Mouse (Mus musculus) stomach, postnatal 0 days (tissue): ENCODE measurements around the gene Glrx5. TPM values are rescaled to one million over a fixed set of nuclear protein-coding genes. Genes with fewer than 3 reads are reported as not detected.
A peak's percentile ranks its signal among the peaks of the same experiment; 100 is the strongest.

Experiments used
- ATAC-seq: fragments of 200-750 bp; cut with Nextera tagmentation; 2 replicates; pipeline ENCODE4 v1.8.0; 2017; ENCODE audit not compliant: low FRiP score, low TSS enrichment
- DNase-seq: peaks from one replicate; pipeline ENCODE4 v3.0.0-alpha.2; 2016; ENCODE audit warnings: low spot score
- H3K27ac ChIP-seq: fragments of 300-500 bp; sonication (generic); replicated peaks from 2 replicates; pipeline ENCODE4 v1.5.1; 2014; ENCODE audit warnings: mild to moderate bottlenecking, control low read depth
- H3K27me3 ChIP-seq: fragments of 300-500 bp; sonication (generic); 2 replicates; pipeline ENCODE4 v1.6.1; 2014; ENCODE audit warnings: low read length; ENCODE audit not compliant: control insufficient read depth, insufficient read depth
- H3K36me3 ChIP-seq: fragments of 300-500 bp; sonication (generic); 2 replicates; pipeline ENCODE4 v1.6.1; 2014; ENCODE audit warnings: low read length, mixed read lengths; ENCODE audit not compliant: control insufficient read depth, insufficient read depth
- H3K4me1 ChIP-seq: fragments of 300-500 bp; sonication (generic); replicated peaks from 2 replicates; pipeline ENCODE4 v1.6.1; 2014; ENCODE audit warnings: antibody characterized with exemption; ENCODE audit not compliant: control insufficient read depth, insufficient read depth
- H3K4me2 ChIP-seq: fragments of 300-500 bp; sonication (generic); replicated peaks from 2 replicates; pipeline ENCODE4 v1.6.1; 2014; ENCODE audit warnings: low read depth, mild to moderate bottlenecking, control low read depth, moderate library complexity
- H3K4me3 ChIP-seq: fragments of 300-500 bp; sonication (generic); 2 replicates; pipeline ENCODE4 v1.5.1; 2014; ENCODE audit warnings: low read depth, low read length, control low read depth
- H3K9ac ChIP-seq: fragments of 300-500 bp; sonication (generic); 2 replicates; pipeline ENCODE4 v1.6.1; 2014; ENCODE audit warnings: mild to moderate bottlenecking, low read length, control low read depth, mixed read lengths
- H3K9me3 ChIP-seq: fragments of 300-500 bp; sonication (generic); 2 replicates; pipeline ENCODE4 v1.6.1; 2016; ENCODE audit warnings: low read length; ENCODE audit not compliant: control insufficient read depth
- CTCF ChIP-seq: IDR thresholded peaks from 2 replicates; pipeline ENCODE4 v1.5.1; 2016; ENCODE audit warnings: antibody characterized with exemption, low read depth, mild to moderate bottlenecking, moderate library complexity
- EP300 ChIP-seq: optimal IDR thresholded peaks from 2 replicates; pipeline ENCODE3; 2016; ENCODE audit warnings: antibody characterized with exemption
- WGBS: fragments of 180-500 bp; shearing (Covaris S2); extraction: QIAGEN DNeasy Blood & Tissue Kit; methylation state at CpG from one replicate; pipeline ENCODE4 v1.1.7; 2014; 5-methylcytosine and 5-hydroxymethylcytosine counted together
- polyA plus RNA-seq: library from polyadenylated mRNA; unstranded; fragments of >200 nt; fragmentation: Nextera tagmentation; extraction: Ambion mirVana; gene quantifications from 2 replicates; pipeline ENCODE4 v1.2.1, GENCODE M21; 2015

Gene Glrx5
- polyA plus RNA-seq, 1 experiment from 2014 or later: 134 TPM

- no peak for ATAC-seq
- H3K4me2 ChIP-seq: peak overlapping the region; percentile 87
- H3K4me3 ChIP-seq: no peak overlapping the region
- H3K36me3 ChIP-seq: no peaks in the 10 kb centered on the region
- H3K9ac ChIP-seq: 0 out of 2 replicates have a peak overlapping the region, but pooled peaks have one; percentile 8
- WGBS: 82% methylated on average over 2 of the region's 2 CpGs
- H3K27ac ChIP-seq: no peak overlapping the region
- H3K27me3 ChIP-seq: peaks cover 2% of the 10 kb centered on the region; the same call in 1 of the 2 replicates
- no peak for TF ChIP-seq EP300
- no peak; the same call in 1 of the 2 replicates for TF ChIP-seq CTCF
- H3K9me3 ChIP-seq: no peaks in the 10 kb centered on the region
- H3K4me1 ChIP-seq: peaks cover 5% of the 10 kb centered on the region; the same call in 1 of the 2 replicates
- DNase-seq: no peak
These were observed 24.3 kb upstream of the Glrx5 start for GRCm38 (mm10) chr12:105008150-105008549.

GRCm38 (mm10) chr12:105008752-105009178 lies 23.7 kb upstream of the Glrx5 start:
- Histone ChIP-seq H3K4me3 (peak overlapping the region; percentile 68), H3K27me3 (peaks cover 2% of the 10 kb centered on the region; the same call in 1 of the 2 replicates), H3K4me1 (peaks cover 3% of the 10 kb centered on the region; the same call in 1 of the 2 replicates), H3K4me2 (peak overlapping the region; percentile 87), H3K36me3 (no peaks in the 10 kb centered on the region), H3K9ac (no peak overlapping the region), H3K9me3 (no peaks in the 10 kb centered on the region), H3K27ac (no peak overlapping the region)
- WGBS: 1% methylated on average over 12 of the region's 13 CpGs
- ATAC-seq (peak; percentile 53), DNase-seq (peak; percentile 54)
- TF ChIP-seq CTCF (no peak), EP300 (no peak)

GRCm38 (mm10) chr12:105009370-105010212 lies 22.9 kb upstream of the Glrx5 start, which contains the start of gene Syne3:
Syne3 (minus strand) TSS chr12:105009809.
- H3K9me3 ChIP-seq: no peaks in the 10 kb centered on the region
- peaks cover 2% of the 10 kb centered on the region; the same call in 1 of the 2 replicates for H3K27me3 ChIP-seq
- no peaks in the 10 kb centered on the region for H3K36me3 ChIP-seq
- ATAC-seq: peak; percentile 83
- H3K27ac ChIP-seq: peak within 1 kb of the TSS; percentile 58; the same call in 1 of the 2 replicates
- peaks cover 3% of the 10 kb centered on the region; the same call in 1 of the 2 replicates for H3K4me1 ChIP-seq
- peak within 1 kb of the TSS; percentile 68 for H3K4me3 ChIP-seq
- H3K4me2 ChIP-seq: peak within 1 kb of the TSS; percentile 87
- peak; percentile 77 for DNase-seq
- TF ChIP-seq EP300 (no peak), CTCF (no peak; the same call in 1 of the 2 replicates)
- H3K9ac ChIP-seq: peak within 1 kb of the TSS; percentile 64
- WGBS: under 1% methylated on average over 61 of the region's 66 CpGs

DNA sequence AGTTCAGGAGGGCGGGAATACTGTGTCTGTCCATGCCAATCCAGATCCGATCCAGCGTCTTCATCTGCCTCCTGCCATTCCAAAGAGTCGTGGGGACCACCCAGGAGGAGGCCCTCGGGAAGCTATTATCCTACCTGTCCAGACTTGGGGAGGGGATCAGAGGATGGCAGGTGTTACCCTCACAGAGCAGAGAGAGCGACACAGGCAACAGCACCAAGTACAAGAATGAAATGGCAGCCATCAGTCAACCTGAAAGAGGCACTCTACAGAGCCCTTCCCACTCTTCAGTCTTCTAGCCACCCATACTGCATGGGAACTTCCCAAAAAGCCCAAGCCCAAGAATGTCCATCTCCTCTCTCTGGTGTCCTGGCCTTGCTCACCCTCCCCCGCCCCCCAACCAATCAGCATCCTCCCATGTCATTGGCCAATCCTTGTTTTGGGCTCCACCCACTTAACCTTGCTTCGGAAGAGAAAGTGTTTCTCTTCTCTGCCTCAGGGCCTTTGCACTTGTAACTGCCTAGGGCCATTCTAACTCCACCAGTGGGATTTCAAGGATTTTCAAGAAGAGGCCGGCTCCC lies 22.2 kb upstream of the Glrx5 start:
- Histone ChIP-seq H3K27ac (no peak overlapping the region), H3K9ac (peak overlapping the region; percentile 64), H3K4me1 (peaks cover 3% of the 10 kb centered on the region; the same call in 1 of the 2 replicates), H3K9me3 (no peaks in the 10 kb centered on the region), H3K27me3 (peaks cover 2% of the 10 kb centered on the region; the same call in 1 of the 2 replicates), H3K36me3 (no peaks in the 10 kb centered on the region), H3K4me2 (peak overlapping the region; percentile 87), H3K4me3 (peak overlapping the region; percentile 68)
- TF ChIP-seq CTCF (no peak), EP300 (no peak)
- no peak for ATAC-seq
- WGBS: 28% methylated on average over 9 of the region's 9 CpGs
- no peak for DNase-seq

GRCm38 (mm10) chr12:105011589-105011988 lies 20.9 kb upstream of the Glrx5 start:
- Histone ChIP-seq H3K4me3 (no peak overlapping the region), H3K27me3 (peaks cover 2% of the 10 kb centered on the region; the same call in 1 of the 2 replicates), H3K4me2 (no peak overlapping the region), H3K27ac (no peak overlapping the region; the same call in 1 of the 2 replicates), H3K36me3 (no peaks in the 10 kb centered on the region), H3K9ac (no peak overlapping the region), H3K9me3 (no peaks in the 10 kb centered on the region), H3K4me1 (peaks cover 3% of the 10 kb centered on the region; the same call in 1 of the 2 replicates)
- ATAC-seq (no peak), DNase-seq (no peak)
- TF ChIP-seq EP300: no peak
- WGBS: 100% methylated on average over 1 of the region's 1 CpGs
